Mouse (Mus musculus) kidney, adult 9 months (tissue): ENCODE measurements at regions not wholly inside any gene's neighbourhood (a gene's known extent, or its start where the extent isn't known, plus 50 kb on each side); places are given as distances from the start of the nearest gene placed in this dataset.

Experiments
- DNase-seq: peaks from one replicate; pipeline ENCODE4 v3.0.0; 2022

GRCm38 (mm10) chr8:46898697-46899445 is 87.8 kb upstream of the Enpp6 start:
- DNase-seq = peak; percentile 40

GRCm38 (mm10) chr8:46900826-46901225 is 85.9 kb upstream of the Enpp6 start:
- no peak for DNase-seq

- no peak for DNase-seq
Measured at GRCm38 (mm10) chr8:46904731-46905130, 82.0 kb upstream of the Enpp6 start.

GRCm38 (mm10) chr8:46907390-46907789 is 79.3 kb upstream of the Enpp6 start:
- DNase-seq = no peak

GRCm38 (mm10) chr8:46908186-46908585 is 78.5 kb upstream of the Enpp6 start:
- DNase-seq = peak; percentile 14

- DNase-seq = no peak
Measured at GRCm38 (mm10) chr8:46913956-46914355, 72.7 kb upstream of the Enpp6 start.

GRCm38 (mm10) chr8:46920071-46920470 is 66.6 kb upstream of the Enpp6 start:
- no peak for DNase-seq

- DNase-seq = no peak
Measured at GRCm38 (mm10) chr8:46921075-46921474, 65.6 kb upstream of the Enpp6 start.

- DNase-seq = no peak
Measured at GRCm38 (mm10) chr8:46921585-46921984, 65.1 kb upstream of the Enpp6 start.

GRCm38 (mm10) chr8:46924787-46925548 is 61.7 kb upstream of the Enpp6 start:
- DNase-seq = no peak

GRCm38 (mm10) chr8:46928718-46929117 is 58.0 kb upstream of the Enpp6 start:
- no peak for DNase-seq

GRCm38 (mm10) chr8:46929678-46930077 is 57.0 kb upstream of the Enpp6 start:
- no peak for DNase-seq

GRCm38 (mm10) chr8:46931267-46931666 is 55.4 kb upstream of the Enpp6 start:
- no peak for DNase-seq

GRCm38 (mm10) chr8:46933256-46933655 is 53.4 kb upstream of the Enpp6 start:
- DNase-seq = no peak

GRCm38 (mm10) chr8:46934254-46934653 is 52.4 kb upstream of the Enpp6 start:
- peak; percentile 25 for DNase-seq

GRCm38 (mm10) chr8:46934898-46935297 is 51.8 kb upstream of the Enpp6 start:
- DNase-seq = peak; percentile 77

- DNase-seq = no peak
Measured at GRCm38 (mm10) chr8:46936039-46936438, 50.6 kb upstream of the Enpp6 start.
